Mouse (Mus musculus): Measurements from ENCODE around the gene Mal. TPM values are rescaled to one million over a fixed set of nuclear protein-coding genes. Genes with fewer than 3 reads are reported as not detected.

Mal gene
- polyA plus RNA-seq, 1 experiment from 2014 or later, result 59.7 TPM

Other genes starting within 250 kb of the Mal start
- gene Gpat2, start 231.5 kb downstream of the Mal start, polyA plus RNA-seq (2015; fragmentation: Nextera tagmentation; extraction: Ambion mirVana), result 0.22 and 0.40 TPM in 2 replicates
- gene Fahd2a, start 212.1 kb downstream of the Mal start, polyA plus RNA-seq (2015; fragmentation: Nextera tagmentation; extraction: Ambion mirVana), result 37.0 and 39.0 TPM in 2 replicates
- gene Kcnip3, start 134.6 kb downstream of the Mal start, polyA plus RNA-seq (2015; fragmentation: Nextera tagmentation; extraction: Ambion mirVana), result 3.4 and 4.7 TPM in 2 replicates
- 2.7 and 3.0 TPM in 2 replicates for gene Prom2, start 115.2 kb downstream of the Mal start, polyA plus RNA-seq (2015; fragmentation: Nextera tagmentation; extraction: Ambion mirVana)
- 5.1 and 5.6 TPM in 2 replicates for gene Zfp661, start 69.6 kb downstream of the Mal start, polyA plus RNA-seq (2015; fragmentation: Nextera tagmentation; extraction: Ambion mirVana)
- gene Mrps5, start 69.5 kb downstream of the Mal start, polyA plus RNA-seq (2015; fragmentation: Nextera tagmentation; extraction: Ambion mirVana), result 147 and 148 TPM in 2 replicates
- 2.6 and 3.5 TPM in 2 replicates for gene Mall, start 73.2 kb upstream of the Mal start, polyA plus RNA-seq (2015; fragmentation: Nextera tagmentation; extraction: Ambion mirVana)
- gene Nphp1, start 132.2 kb upstream of the Mal start, polyA plus RNA-seq (2015; fragmentation: Nextera tagmentation; extraction: Ambion mirVana), result 39.7 and 42.6 TPM in 2 replicates
- 33.7 and 36.2 TPM in 2 replicates for gene Mtln, start 135.8 kb upstream of the Mal start, polyA plus RNA-seq (2015; fragmentation: Nextera tagmentation; extraction: Ambion mirVana)
- gene Bub1, start 175.2 kb upstream of the Mal start, polyA plus RNA-seq (2015; fragmentation: Nextera tagmentation; extraction: Ambion mirVana), result 56.4 and 61.7 TPM in 2 replicates
- gene Acoxl, start 182.2 kb upstream of the Mal start, polyA plus RNA-seq (2015; fragmentation: Nextera tagmentation; extraction: Ambion mirVana), result 0.78 and 0.95 TPM in 2 replicates